Mouse (Mus musculus): ENCODE data around the gene Tcirg1.

GRCm38 (mm10) chr19:3905261-3905969 is 1.5 kb downstream of the Tcirg1 start:
- TF ChIP-seq CTCF (IDR thresholded peaks at IDR 0.05; ENCODE audit: borderline replicate concordance, insufficient read depth, low read depth, low read length) = no peak
- TF ChIP-seq POLR2A (IDR thresholded peaks at IDR 0.05; ENCODE audit: borderline replicate concordance, insufficient read depth, low read length) = no peak
